Mouse (Mus musculus) heart, embryonic 15.5 days (tissue): ENCODE data around the gene Gcnt3. TPM values are rescaled to one million over a fixed set of nuclear protein-coding genes. Genes with fewer than 3 reads are reported as not detected.

Experiments
- ATAC-seq: fragments of 200-750 bp; cut with Nextera tagmentation; replicated peaks from 2 replicates; pipeline ENCODE4 v1.8.0; 2017; ENCODE audit warnings: low read depth, moderate TSS enrichment; ENCODE audit not compliant: insufficient number of reproducible peaks, insufficient read depth, low FRiP score
- H3K27ac ChIP-seq: fragments of 300-500 bp; sonication (generic); 2 replicates; pipeline ENCODE4 v1.5.1; 2015; ENCODE audit warnings: mild to moderate bottlenecking, inconsistent platforms
- H3K27me3 ChIP-seq: fragments of 300-500 bp; sonication (generic); 2 replicates; pipeline ENCODE4 v1.6.1; 2015; ENCODE audit warnings: inconsistent platforms
- H3K36me3 ChIP-seq: fragments of 300-500 bp; sonication (generic); 2 replicates; pipeline ENCODE4 v1.6.1; 2015; ENCODE audit warnings: mild to moderate bottlenecking, inconsistent platforms
- H3K4me1 ChIP-seq: fragments of 300-500 bp; sonication (generic); replicated peaks from 2 replicates; pipeline ENCODE4 v1.6.1; 2015; ENCODE audit warnings: inconsistent platforms
- H3K4me2 ChIP-seq: fragments of 300-500 bp; sonication (generic); 2 replicates; pipeline ENCODE4 v1.6.1; 2015; ENCODE audit warnings: inconsistent platforms, mild to moderate bottlenecking, moderate library complexity
- H3K4me3 ChIP-seq: fragments of 300-500 bp; sonication (generic); 2 replicates; pipeline ENCODE4 v1.5.1; 2015; ENCODE audit warnings: mild to moderate bottlenecking, inconsistent platforms
- H3K9ac ChIP-seq: fragments of 300-500 bp; sonication (generic); 2 replicates; pipeline ENCODE4 v1.6.1; 2015; ENCODE audit warnings: mild to moderate bottlenecking, inconsistent platforms
- H3K9me3 ChIP-seq: fragments of 300-500 bp; sonication (generic); replicated peaks from 2 replicates; pipeline ENCODE4 v1.6.1; 2016; ENCODE audit warnings: inconsistent platforms
- WGBS: fragments of 180-500 bp; shearing (Covaris S2); methylation state at CpG from one replicate; pipeline ENCODE4 v1.1.7; 2015; ENCODE audit warnings: mixed read lengths; 5-methylcytosine and 5-hydroxymethylcytosine counted together
- polyA plus RNA-seq: library from polyadenylated mRNA; unstranded; fragments of >200 nt; fragmentation: Nextera tagmentation; extraction: Ambion mirVana; gene quantifications from 2 replicates; pipeline ENCODE4 v1.2.1, GENCODE M21; 2015

Gene Gcnt3
- polyA plus RNA-seq, 1 experiment from 2014 or later, result not detected

DNA sequence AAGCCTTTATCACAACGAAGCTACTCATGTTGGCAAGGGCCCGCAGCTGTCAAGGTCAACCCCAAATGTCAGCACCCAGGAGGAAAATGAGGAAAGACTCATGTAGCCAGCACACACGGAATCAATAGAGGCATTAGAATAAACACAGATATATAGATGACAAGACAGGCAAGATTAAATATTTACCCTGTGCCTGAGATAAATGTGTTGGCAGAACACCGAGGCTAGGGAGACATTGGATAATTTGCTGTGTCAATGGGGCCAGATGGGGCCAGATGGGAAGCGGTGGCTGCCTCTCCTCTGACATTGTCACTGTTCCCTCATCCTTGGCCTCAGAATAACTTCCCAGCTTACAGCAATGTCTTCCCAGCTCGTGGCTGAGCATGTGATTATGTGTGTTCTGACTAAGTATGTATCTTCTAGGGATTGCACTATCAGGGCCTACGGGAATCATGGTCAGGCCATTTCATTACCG, 32.1 kb upstream of the Gcnt3 start:
- Histone ChIP-seq H3K9ac (no peak overlapping the region), H3K36me3 (no peaks in the 10 kb centered on the region), H3K4me3 (no peak overlapping the region), H3K27ac (no peak overlapping the region), H3K27me3 (no peaks in the 10 kb centered on the region), H3K4me1 (peaks cover 9% of the 10 kb centered on the region), H3K4me2 (no peak overlapping the region), H3K9me3 (no peaks in the 10 kb centered on the region)
- WGBS, result 44% methylated on average over 8 of the region's 8 CpGs
- ATAC-seq, result no peak

DNA sequence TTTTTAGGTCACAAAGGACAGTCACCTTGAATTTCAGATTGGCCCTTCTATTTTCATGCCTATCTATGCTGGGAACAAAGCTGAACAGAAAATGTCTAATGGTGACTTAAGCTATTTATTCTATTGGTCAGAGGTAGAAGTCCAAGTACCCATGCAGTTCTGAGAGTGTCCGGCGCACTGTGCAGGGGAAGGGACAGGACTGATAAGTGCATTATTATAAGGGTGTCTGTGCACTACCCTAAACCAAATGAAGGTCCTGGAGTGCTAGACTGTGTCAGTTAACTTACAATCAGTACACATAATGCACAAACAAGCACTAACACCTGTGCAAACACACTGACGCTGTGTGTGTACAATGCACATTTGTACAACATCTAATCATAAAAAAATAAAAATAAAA, 29.6 kb upstream of the Gcnt3 start:
- H3K4me1 ChIP-seq, result peaks cover 9% of the 10 kb centered on the region

DNA sequence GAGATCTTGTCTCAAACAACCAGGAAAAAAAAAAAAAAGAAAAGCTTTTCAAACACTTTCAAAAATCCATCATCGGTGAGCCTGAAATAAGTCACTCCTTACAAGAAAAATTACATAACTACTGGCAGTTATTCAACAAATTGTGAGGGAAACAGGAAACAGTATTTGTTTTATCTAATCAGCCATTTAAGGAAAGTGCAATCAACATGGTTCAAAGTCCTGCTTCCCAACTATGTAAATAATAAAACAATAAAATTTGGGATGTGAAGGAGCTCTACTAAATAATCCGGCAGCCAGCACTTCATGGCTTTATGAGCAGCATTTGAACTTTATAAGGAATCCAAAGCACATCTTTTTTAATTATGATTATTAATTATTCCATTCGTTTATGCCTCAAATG, 24.1 kb upstream of the Gcnt3 start:
- Histone ChIP-seq H3K4me2 (no peak overlapping the region), H3K9me3 (no peaks in the 10 kb centered on the region), H3K4me1 (no peaks in the 10 kb centered on the region), H3K4me3 (no peak overlapping the region), H3K27me3 (no peaks in the 10 kb centered on the region), H3K36me3 (no peaks in the 10 kb centered on the region), H3K27ac (no peak overlapping the region), H3K9ac (no peak overlapping the region)
- WGBS, result 60% methylated on average over 3 of the region's 3 CpGs
- no peak for ATAC-seq

More for the DNA sequence above, 29.6 kb upstream of the Gcnt3 start:
- no peak for ATAC-seq
- 81% methylated on average over 3 of the region's 3 CpGs for WGBS
- no peak overlapping the region for H3K4me2 ChIP-seq
- no peak overlapping the region for H3K9ac ChIP-seq
- H3K9me3 ChIP-seq, result no peaks in the 10 kb centered on the region
- H3K4me3 ChIP-seq, result no peak overlapping the region
- no peak overlapping the region for H3K27ac ChIP-seq
- no peaks in the 10 kb centered on the region for H3K27me3 ChIP-seq
- no peaks in the 10 kb centered on the region for H3K36me3 ChIP-seq

DNA sequence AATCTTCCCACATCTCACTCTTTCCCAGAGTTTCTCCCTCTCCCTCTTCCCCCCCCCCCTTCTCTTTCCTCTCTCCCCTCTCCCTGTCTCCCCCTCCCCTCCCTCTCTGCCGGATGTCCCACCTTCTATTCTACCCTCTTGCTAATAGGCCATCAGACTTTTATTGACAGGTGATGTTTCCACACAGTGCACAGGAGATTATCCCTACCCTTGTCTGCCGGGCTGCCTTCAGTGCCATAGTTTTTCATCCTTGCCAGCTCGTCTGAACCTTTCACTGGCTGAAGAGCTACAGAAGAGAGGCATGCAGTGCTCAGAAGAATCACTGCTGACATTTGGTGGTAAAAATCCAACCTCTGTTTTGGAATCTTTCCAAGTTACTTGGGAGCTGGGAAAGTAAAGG, 15.5 kb upstream of the Gcnt3 start:
- Histone ChIP-seq H3K27ac (no peak overlapping the region), H3K27me3 (no peaks in the 10 kb centered on the region), H3K9me3 (no peaks in the 10 kb centered on the region), H3K9ac (no peak overlapping the region), H3K36me3 (no peaks in the 10 kb centered on the region), H3K4me2 (no peak overlapping the region), H3K4me1 (peaks cover 5% of the 10 kb centered on the region; the same call in 1 of the 2 replicates), H3K4me3 (no peak overlapping the region)
- WGBS, result 33% methylated on average over 3 of the region's 3 CpGs
- no peak for ATAC-seq

DNA sequence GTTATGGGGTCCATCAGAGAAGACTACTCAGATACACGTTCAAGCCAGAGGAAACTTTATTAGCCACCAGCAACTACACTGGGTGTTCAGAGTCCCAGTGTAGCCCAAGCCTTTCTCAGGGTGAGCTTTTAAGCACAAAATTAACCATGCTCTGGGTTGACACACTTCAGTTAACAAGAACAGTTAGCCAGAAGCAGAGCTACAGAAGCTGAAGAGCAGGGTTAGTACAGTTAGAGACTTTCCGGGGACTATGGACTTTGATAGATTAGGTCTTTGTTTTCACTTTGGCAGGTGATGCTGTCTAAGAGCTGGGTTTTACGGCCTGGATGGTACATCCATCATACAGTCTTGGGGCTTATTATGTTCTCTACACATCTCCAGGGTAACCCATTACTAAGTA, 14.8 kb upstream of the Gcnt3 start:
- Histone ChIP-seq H3K9ac (no peak overlapping the region), H3K4me3 (no peak overlapping the region), H3K27ac (no peak overlapping the region), H3K9me3 (no peaks in the 10 kb centered on the region), H3K36me3 (no peaks in the 10 kb centered on the region), H3K27me3 (no peaks in the 10 kb centered on the region), H3K4me2 (no peak overlapping the region), H3K4me1 (peaks cover 5% of the 10 kb centered on the region; the same call in 1 of the 2 replicates)
- no peak for ATAC-seq
- WGBS, result 69% methylated on average over 3 of the region's 3 CpGs

DNA sequence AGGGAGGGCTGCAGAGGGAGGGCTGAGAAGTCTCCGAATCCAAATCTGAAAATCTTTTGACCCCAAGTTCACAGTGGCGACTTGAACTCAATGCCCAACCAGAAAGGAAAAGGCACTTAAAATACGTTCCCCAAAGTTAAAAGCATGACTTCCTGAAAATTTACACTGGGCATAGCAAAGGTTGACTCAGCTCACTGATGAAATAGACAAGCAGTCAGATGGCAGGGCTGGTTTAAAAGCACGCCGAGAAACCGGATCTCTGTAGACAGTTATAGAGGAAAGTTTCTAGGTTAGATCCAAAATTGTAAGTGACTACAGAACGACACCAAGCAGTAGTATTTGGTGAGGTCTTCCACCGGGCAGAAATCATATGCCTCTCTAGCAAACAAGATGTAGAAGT, 12.0 kb upstream of the Gcnt3 start:
- ATAC-seq, result no peak
- Histone ChIP-seq H3K36me3 (no peaks in the 10 kb centered on the region), H3K9ac (no peak overlapping the region), H3K9me3 (no peaks in the 10 kb centered on the region), H3K27me3 (no peaks in the 10 kb centered on the region), H3K4me3 (no peak overlapping the region), H3K4me1 (peaks cover 5% of the 10 kb centered on the region; the same call in 1 of the 2 replicates), H3K27ac (no peak overlapping the region), H3K4me2 (no peak overlapping the region; the same call in 1 of the 2 replicates)
- WGBS, result 42% methylated on average over 8 of the region's 8 CpGs

DNA sequence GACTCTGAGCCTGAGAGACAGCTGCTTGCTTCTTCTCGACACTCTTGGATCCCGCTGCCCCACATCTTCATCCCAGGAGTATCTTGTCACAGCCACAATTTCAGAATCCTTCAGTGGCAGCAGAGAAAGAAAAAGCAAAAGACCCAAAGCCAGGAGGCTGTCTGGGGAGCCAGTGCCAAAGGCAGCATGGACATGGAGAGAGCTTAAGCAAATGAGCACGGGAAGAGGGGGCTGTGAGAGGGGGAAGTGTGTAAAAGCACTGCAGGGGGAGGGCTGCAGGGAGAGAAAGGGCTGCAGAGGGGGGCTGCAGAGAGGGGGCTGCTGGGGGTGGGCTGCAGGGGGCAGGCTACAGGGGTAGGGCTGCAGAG, 11.5 kb upstream of the Gcnt3 start:
- Histone ChIP-seq H3K4me3 (no peak overlapping the region), H3K9me3 (no peaks in the 10 kb centered on the region), H3K27me3 (no peaks in the 10 kb centered on the region), H3K9ac (no peak overlapping the region), H3K4me2 (no peak overlapping the region; the same call in 1 of the 2 replicates), H3K4me1 (peaks cover 5% of the 10 kb centered on the region; the same call in 1 of the 2 replicates), H3K27ac (peak overlapping the region; percentile 51), H3K36me3 (no peaks in the 10 kb centered on the region)
- WGBS, result 31% methylated on average over 3 of the region's 3 CpGs
- no peak for ATAC-seq

DNA sequence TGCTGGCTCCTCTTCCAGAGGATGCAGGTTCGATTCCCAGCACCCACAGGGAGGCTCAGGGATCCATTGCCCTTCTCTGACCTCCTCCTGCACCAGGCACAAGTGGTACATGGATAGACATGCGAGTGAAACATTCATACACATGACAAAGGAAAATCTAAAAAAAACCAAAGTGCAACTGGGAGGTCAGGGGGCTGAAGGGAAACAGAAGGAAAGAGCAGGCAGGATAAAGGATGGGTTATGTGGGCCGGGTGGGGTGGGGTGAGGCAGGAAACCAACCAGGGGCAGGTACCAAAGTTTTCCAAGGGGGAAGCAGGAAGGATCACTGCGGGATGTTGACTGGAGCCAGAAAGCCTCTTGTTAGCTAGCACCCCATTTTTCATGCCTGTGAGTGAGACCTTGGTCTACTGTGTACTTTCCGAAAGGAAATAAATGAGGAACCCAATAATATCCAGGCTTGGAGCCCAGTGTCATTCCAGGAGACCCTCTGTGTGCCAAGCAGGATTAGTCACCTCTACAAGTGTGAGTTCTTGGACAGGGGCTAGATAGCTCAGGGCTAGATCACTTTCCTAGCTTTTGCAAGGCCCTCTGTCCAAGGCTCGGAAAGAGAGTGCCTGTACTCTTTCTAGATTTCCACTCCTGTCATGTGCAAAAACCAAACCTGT, 11.0 kb upstream of the Gcnt3 start:
- Histone ChIP-seq H3K9me3 (no peaks in the 10 kb centered on the region), H3K27me3 (no peaks in the 10 kb centered on the region), H3K36me3 (no peaks in the 10 kb centered on the region), H3K27ac (peak overlapping the region; percentile 51), H3K4me1 (peaks cover 5% of the 10 kb centered on the region; the same call in 1 of the 2 replicates), H3K4me2 (no peak overlapping the region), H3K4me3 (no peak overlapping the region), H3K9ac (no peak overlapping the region)
- WGBS, result 58% methylated on average over 6 of the region's 6 CpGs
- no peak for ATAC-seq

DNA sequence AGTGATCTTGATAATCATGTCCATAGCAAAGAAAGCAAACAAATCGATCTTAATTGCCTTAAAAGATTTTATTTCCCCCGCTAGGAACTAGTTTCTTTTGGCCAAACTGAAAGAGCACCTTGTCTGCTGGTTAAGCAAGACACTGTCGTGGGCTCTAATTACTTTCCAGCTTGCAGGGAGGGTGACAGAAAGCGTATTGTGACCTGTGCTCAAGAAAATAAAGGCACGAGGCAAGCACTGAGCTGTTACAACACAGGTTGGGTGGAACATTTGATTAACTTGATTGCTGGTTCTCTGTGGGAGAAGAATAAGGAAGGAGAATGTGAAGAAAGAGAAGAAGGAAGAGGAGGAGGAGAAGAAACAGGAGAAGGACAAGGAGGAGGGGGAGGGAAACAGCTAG, 10.4 kb upstream of the Gcnt3 start:
- 58% methylated on average over 5 of the region's 5 CpGs for WGBS
- Histone ChIP-seq H3K4me1 (peaks cover 5% of the 10 kb centered on the region; the same call in 1 of the 2 replicates), H3K9ac (no peak overlapping the region), H3K9me3 (no peaks in the 10 kb centered on the region), H3K4me3 (no peak overlapping the region), H3K27ac (no peak overlapping the region), H3K27me3 (no peaks in the 10 kb centered on the region), H3K36me3 (no peaks in the 10 kb centered on the region), H3K4me2 (no peak overlapping the region)
- ATAC-seq, result no peak

DNA sequence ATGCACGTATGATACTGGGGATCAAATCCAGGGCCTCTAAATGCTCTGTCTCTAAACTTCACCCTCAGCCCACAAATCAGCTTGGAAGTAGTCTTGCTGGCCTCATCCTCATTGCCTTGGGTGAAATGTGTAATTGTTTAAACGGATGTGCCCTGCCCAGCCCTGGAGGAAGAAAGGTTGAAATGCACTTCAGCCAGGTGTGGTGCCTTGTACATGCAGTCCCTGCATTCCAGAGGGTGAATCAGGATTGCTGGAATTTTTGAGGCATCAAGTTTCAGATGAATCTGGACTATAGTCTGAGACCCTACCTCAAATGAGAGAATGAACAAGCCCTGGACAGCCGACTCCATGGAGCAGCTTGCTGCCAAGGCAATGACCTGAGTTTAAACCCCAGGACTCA, 10.0 kb upstream of the Gcnt3 start:
- Histone ChIP-seq H3K9ac (no peak overlapping the region), H3K27me3 (no peaks in the 10 kb centered on the region), H3K36me3 (no peaks in the 10 kb centered on the region), H3K4me1 (peaks cover 5% of the 10 kb centered on the region; the same call in 1 of the 2 replicates), H3K27ac (no peak overlapping the region), H3K4me3 (no peak overlapping the region), H3K9me3 (no peaks in the 10 kb centered on the region), H3K4me2 (no peak overlapping the region)
- WGBS, result 60% methylated on average over 3 of the region's 3 CpGs
- ATAC-seq, result no peak

DNA sequence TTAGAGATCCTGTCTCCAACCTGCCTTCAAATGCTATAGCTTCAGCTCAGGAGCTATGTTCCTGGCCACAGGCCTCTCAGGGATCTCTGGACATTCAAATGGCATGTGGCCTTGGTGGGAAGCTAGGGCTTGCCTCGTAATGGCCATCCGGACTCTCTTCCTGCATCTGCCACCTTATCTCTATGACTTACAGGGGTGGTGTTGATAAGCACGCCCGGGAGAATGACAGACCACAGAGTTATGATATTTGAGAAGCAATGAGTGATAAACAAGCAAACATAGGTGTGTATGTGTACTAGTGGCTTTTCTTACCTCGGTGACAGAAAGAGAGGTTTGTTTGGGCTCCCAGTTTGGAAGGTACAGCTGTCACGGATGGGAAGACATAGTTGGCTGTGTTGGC, 8.4 kb upstream of the Gcnt3 start:
- ATAC-seq, result no peak
- Histone ChIP-seq H3K27me3 (no peaks in the 10 kb centered on the region), H3K27ac (no peak overlapping the region), H3K4me2 (no peak overlapping the region), H3K9me3 (no peaks in the 10 kb centered on the region), H3K4me1 (peaks cover 5% of the 10 kb centered on the region; the same call in 1 of the 2 replicates), H3K9ac (no peak overlapping the region), H3K4me3 (no peak overlapping the region), H3K36me3 (no peaks in the 10 kb centered on the region)
- WGBS, result 46% methylated on average over 6 of the region's 6 CpGs

DNA sequence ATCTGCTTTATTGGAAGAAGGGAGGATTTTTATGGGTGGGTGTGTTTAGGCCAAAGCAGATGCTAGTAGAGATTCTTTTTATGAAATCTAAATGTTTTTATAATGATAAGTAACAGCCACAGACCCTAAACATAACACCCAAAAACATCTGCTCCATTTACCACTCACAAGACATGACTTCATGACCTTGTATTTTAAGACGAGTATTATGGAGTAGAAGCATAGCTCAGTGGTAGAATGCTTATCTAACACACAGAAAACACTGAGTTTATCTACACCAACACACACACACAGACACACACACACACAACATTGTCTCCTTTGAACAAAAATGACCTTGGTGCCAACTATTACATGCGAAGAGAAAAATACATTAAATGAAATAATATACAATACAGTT, 7.0 kb upstream of the Gcnt3 start:
- no peaks in the 10 kb centered on the region for H3K27me3 ChIP-seq
- no peak overlapping the region for H3K9ac ChIP-seq
- ATAC-seq, result no peak
- no peak overlapping the region for H3K4me3 ChIP-seq
- no peaks in the 10 kb centered on the region for H3K9me3 ChIP-seq
- H3K4me2 ChIP-seq, result no peak overlapping the region
- H3K36me3 ChIP-seq, result no peaks in the 10 kb centered on the region
- no peak overlapping the region for H3K27ac ChIP-seq
- peaks cover 5% of the 10 kb centered on the region; the same call in 1 of the 2 replicates for H3K4me1 ChIP-seq
- WGBS, result 47% methylated on average over 2 of the region's 2 CpGs
